Mouse (Mus musculus) limb, embryonic 11.5 days (tissue): ENCODE measurements at regions not wholly inside any gene's neighbourhood (a gene's known extent, or its start where the extent isn't known, plus 50 kb on each side); places are given as distances from the start of the nearest gene placed in this dataset.

Source experiments
- ATAC-seq: fragments of 200-750 bp; cut with Nextera tagmentation; 2 replicates; pipeline ENCODE4 v1.8.0; 2017; ENCODE audit warnings: low read depth; ENCODE audit not compliant: insufficient number of reproducible peaks, low FRiP score, low TSS enrichment
- DNase-seq: peaks from one replicate; pipeline ENCODE4 v3.0.0-alpha.2; 2015; ENCODE audit warnings: low spot score
- H3K27ac ChIP-seq: fragments of 300-500 bp; sonication (generic); replicated peaks from 2 replicates; pipeline ENCODE4 v1.5.1; 2014; ENCODE audit warnings: low read depth, mild to moderate bottlenecking, low read length
- H3K27me3 ChIP-seq: fragments of 300-500 bp; sonication (generic); 2 replicates; pipeline ENCODE4 v1.6.1; 2014; ENCODE audit warnings: mild to moderate bottlenecking, low read length, mixed read lengths; ENCODE audit not compliant: control insufficient read depth, insufficient read depth
- H3K36me3 ChIP-seq: fragments of 300-500 bp; sonication (generic); 2 replicates; pipeline ENCODE4 v1.6.1; 2014; ENCODE audit warnings: mild to moderate bottlenecking, low read length, moderate library complexity, mixed read lengths; ENCODE audit not compliant: control insufficient read depth, insufficient read depth
- H3K4me1 ChIP-seq: fragments of 300-500 bp; sonication (generic); 2 replicates; pipeline ENCODE4 v1.6.1; 2014; ENCODE audit warnings: low read length, mixed read lengths; ENCODE audit not compliant: control insufficient read depth, insufficient read depth
- H3K4me2 ChIP-seq: fragments of 300-500 bp; sonication (generic); 2 replicates; pipeline ENCODE4 v1.6.1; 2014; ENCODE audit warnings: low read depth, mild to moderate bottlenecking, moderate library complexity; ENCODE audit not compliant: severe bottlenecking
- H3K4me3 ChIP-seq: fragments of 300-500 bp; sonication (generic); 2 replicates; pipeline ENCODE4 v1.5.1; 2014; ENCODE audit warnings: low read depth, low read length
- H3K9ac ChIP-seq: fragments of 300-500 bp; sonication (generic); 2 replicates; pipeline ENCODE4 v1.6.1; 2014; ENCODE audit warnings: mild to moderate bottlenecking, low read length
- H3K9me3 ChIP-seq: fragments of 300-500 bp; sonication (generic); 2 replicates; pipeline ENCODE4 v1.6.1; 2016; ENCODE audit warnings: low read length; ENCODE audit not compliant: control insufficient read depth
- WGBS: fragments of 180-500 bp; shearing (Covaris S2); extraction: QIAGEN DNeasy Blood & Tissue Kit; methylation state at CpG from one replicate; pipeline ENCODE4 v1.1.7; 2014; 5-methylcytosine and 5-hydroxymethylcytosine counted together

- no peak overlapping the region for H3K27ac ChIP-seq
- no peaks in the 10 kb centered on the region for H3K4me1 ChIP-seq
- DNase-seq: peak; percentile 82
- no peaks in the 10 kb centered on the region for H3K36me3 ChIP-seq
- no peaks in the 10 kb centered on the region for H3K27me3 ChIP-seq
- ATAC-seq: peak; percentile 62; the same call in 1 of the 2 replicates
- WGBS: 17% methylated on average over 7 of the region's 7 CpGs
- no peak overlapping the region for H3K9ac ChIP-seq
- H3K4me2 ChIP-seq: no peak overlapping the region
- H3K4me3 ChIP-seq: no peak overlapping the region
- H3K9me3 ChIP-seq: no peaks in the 10 kb centered on the region
Observed at GRCm38 (mm10) chr1:55874143-55874867, 468.6 kb downstream of the Plcl1 start.

GRCm38 (mm10) chr1:55874868-55875144 is 469.1 kb downstream of the Plcl1 start:
- Histone ChIP-seq H3K36me3 (no peaks in the 10 kb centered on the region), H3K9me3 (no peaks in the 10 kb centered on the region), H3K4me3 (no peak overlapping the region), H3K9ac (no peak overlapping the region), H3K4me2 (no peak overlapping the region), H3K27me3 (no peaks in the 10 kb centered on the region), H3K27ac (no peak overlapping the region), H3K4me1 (no peaks in the 10 kb centered on the region)
- ATAC-seq (no peak), DNase-seq (no peak)
- WGBS: 68% methylated on average over 4 of the region's 4 CpGs

- Histone ChIP-seq H3K36me3 (no peaks in the 10 kb centered on the region), H3K27ac (no peak overlapping the region), H3K4me2 (no peak overlapping the region), H3K4me3 (no peak overlapping the region), H3K27me3 (peaks cover 3% of the 10 kb centered on the region; the same call in 1 of the 2 replicates), H3K9me3 (no peaks in the 10 kb centered on the region), H3K4me1 (0 out of 2 replicates have a peak, but pooled peaks cover 2% of the 10 kb centered on the region), H3K9ac (no peak overlapping the region)
- no peak for ATAC-seq
- DNase-seq: no peak
Observed at GRCm38 (mm10) chr1:55884576-55884975, 478.9 kb downstream of the Plcl1 start.

GRCm38 (mm10) chr1:55886383-55887070 is 480.8 kb downstream of the Plcl1 start:
- Histone ChIP-seq H3K4me2 (no peak overlapping the region), H3K9ac (no peak overlapping the region), H3K36me3 (no peaks in the 10 kb centered on the region), H3K27ac (no peak overlapping the region), H3K9me3 (no peaks in the 10 kb centered on the region), H3K4me3 (no peak overlapping the region), H3K4me1 (0 out of 2 replicates have a peak, but pooled peaks cover 2% of the 10 kb centered on the region), H3K27me3 (peaks cover 3% of the 10 kb centered on the region; the same call in 1 of the 2 replicates)
- DNase-seq: peak; percentile 76
- ATAC-seq: no peak
- WGBS: 20% methylated on average over 5 of the region's 5 CpGs

- ATAC-seq (no peak), DNase-seq (no peak)
- Histone ChIP-seq H3K4me2 (no peak overlapping the region), H3K4me1 (0 out of 2 replicates have a peak, but pooled peaks cover 2% of the 10 kb centered on the region), H3K4me3 (no peak overlapping the region), H3K27me3 (peaks cover 3% of the 10 kb centered on the region; the same call in 1 of the 2 replicates), H3K36me3 (no peaks in the 10 kb centered on the region), H3K9me3 (no peaks in the 10 kb centered on the region), H3K27ac (no peak overlapping the region), H3K9ac (no peak overlapping the region)
- 39% methylated on average over 7 of the region's 7 CpGs for WGBS
Observed at GRCm38 (mm10) chr1:55887386-55887785, 481.7 kb downstream of the Plcl1 start.

GRCm38 (mm10) chr1:55888711-55889366 is 483.1 kb downstream of the Plcl1 start:
- peaks cover 3% of the 10 kb centered on the region; the same call in 1 of the 2 replicates for H3K27me3 ChIP-seq

GRCm38 (mm10) chr1:55890511-55891151 is 484.9 kb downstream of the Plcl1 start:
- Histone ChIP-seq H3K4me3 (no peak overlapping the region), H3K4me2 (no peak overlapping the region), H3K27ac (no peak overlapping the region), H3K9ac (no peak overlapping the region), H3K36me3 (no peaks in the 10 kb centered on the region), H3K9me3 (no peaks in the 10 kb centered on the region), H3K27me3 (peaks cover 3% of the 10 kb centered on the region; the same call in 1 of the 2 replicates), H3K4me1 (0 out of 2 replicates have a peak, but pooled peaks cover 2% of the 10 kb centered on the region)
- DNase-seq: peak; percentile 42
- no peak for ATAC-seq
- 57% methylated on average over 15 of the region's 15 CpGs for WGBS

More at GRCm38 (mm10) chr1:55888711-55889366, 483.1 kb downstream of the Plcl1 start:
- Histone ChIP-seq H3K9me3 (no peaks in the 10 kb centered on the region), H3K9ac (no peak overlapping the region), H3K4me1 (0 out of 2 replicates have a peak, but pooled peaks cover 2% of the 10 kb centered on the region), H3K27ac (no peak overlapping the region), H3K4me2 (no peak overlapping the region), H3K4me3 (no peak overlapping the region), H3K36me3 (no peaks in the 10 kb centered on the region)
- ATAC-seq (no peak), DNase-seq (no peak)
- 59% methylated on average over 17 of the region's 17 CpGs for WGBS

- no peak overlapping the region for H3K4me2 ChIP-seq
- no peaks in the 10 kb centered on the region for H3K36me3 ChIP-seq
- no peak overlapping the region for H3K4me3 ChIP-seq
- H3K27ac ChIP-seq: no peak overlapping the region
- 0 out of 2 replicates have a peak, but pooled peaks cover 2% of the 10 kb centered on the region for H3K4me1 ChIP-seq
- peaks cover 3% of the 10 kb centered on the region; the same call in 1 of the 2 replicates for H3K27me3 ChIP-seq
- DNase-seq (no peak), ATAC-seq (no peak)
- no peaks in the 10 kb centered on the region for H3K9me3 ChIP-seq
- 78% methylated on average over 10 of the region's 10 CpGs for WGBS
- no peak overlapping the region for H3K9ac ChIP-seq
Observed at GRCm38 (mm10) chr1:55891894-55892293, 486.2 kb downstream of the Plcl1 start.
